Mouse (Mus musculus) bone marrow, adult 2 months (tissue): ENCODE data around the gene Cyp3a25.

Source experiments
- CTCF ChIP-seq: fragments of 200-500 bp; IDR thresholded peaks from 2 replicates; pipeline ENCODE4 v1.5.1; 2011; ENCODE audit warnings: low read length, control low read depth; ENCODE audit not compliant: control insufficient read depth, insufficient read depth
- POLR2A ChIP-seq: fragments of 200-500 bp; IDR thresholded peaks from 2 replicates; pipeline ENCODE4 v1.6.1; 2011; ENCODE audit warnings: low read depth, mild to moderate bottlenecking, control low read depth, low read length, borderline replicate concordance; ENCODE audit not compliant: control insufficient read depth

DNA sequence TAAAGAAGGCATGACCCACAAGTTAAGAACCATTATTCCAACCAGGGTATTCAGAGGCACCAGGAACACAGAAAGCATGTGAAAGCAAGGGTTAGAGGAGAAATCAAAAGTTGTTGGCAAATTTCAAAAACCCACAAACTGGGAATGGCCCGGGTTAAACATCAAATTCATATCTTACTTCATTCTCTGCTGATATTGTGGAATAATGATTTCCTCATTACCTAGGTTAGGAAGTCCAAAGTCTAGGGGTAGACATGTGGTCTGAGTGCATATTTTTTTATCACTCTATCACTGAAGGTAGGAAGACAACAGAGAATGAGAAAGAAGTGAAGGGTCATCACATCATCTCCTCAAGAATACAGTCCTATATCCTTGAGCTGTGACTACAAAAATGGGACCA, 1.8 kb upstream of the Cyp3a25 start:
- no peak for TF ChIP-seq CTCF
- no peak for TF ChIP-seq POLR2A
